Mouse (Mus musculus): ENCODE measurements around the gene Enpp1. TPM values are rescaled to one million over a fixed set of nuclear protein-coding genes. Genes with fewer than 3 reads are reported as not detected.
A peak's percentile ranks its signal among the peaks of the same experiment; 100 is the strongest.

Enpp1 gene
- polyA plus RNA-seq, 1 experiment from 2014 or later: 3.6 TPM

- Histone ChIP-seq H3K4me3 (replicated peaks) (no peak overlapping the region), H3K4me2 (no peak overlapping the region), H3K27me3 (replicated peaks) (no peaks in the 10 kb centered on the region), H3K9ac (replicated peaks) (no peak overlapping the region), H3K27ac (replicated peaks) (no peak overlapping the region), H3K9me3 (replicated peaks) (no peaks in the 10 kb centered on the region), H3K36me3 (no peaks in the 10 kb centered on the region), H3K4me1 (no peaks in the 10 kb centered on the region)
- no peak for ATAC-seq (ENCODE audit: low FRiP score)
- WGBS: 95% methylated on average over 3 of the region's 3 CpGs
Measured at GRCm38 (mm10) chr10:24609146-24609545, 102.8 kb downstream of the Enpp1 start.

DNA sequence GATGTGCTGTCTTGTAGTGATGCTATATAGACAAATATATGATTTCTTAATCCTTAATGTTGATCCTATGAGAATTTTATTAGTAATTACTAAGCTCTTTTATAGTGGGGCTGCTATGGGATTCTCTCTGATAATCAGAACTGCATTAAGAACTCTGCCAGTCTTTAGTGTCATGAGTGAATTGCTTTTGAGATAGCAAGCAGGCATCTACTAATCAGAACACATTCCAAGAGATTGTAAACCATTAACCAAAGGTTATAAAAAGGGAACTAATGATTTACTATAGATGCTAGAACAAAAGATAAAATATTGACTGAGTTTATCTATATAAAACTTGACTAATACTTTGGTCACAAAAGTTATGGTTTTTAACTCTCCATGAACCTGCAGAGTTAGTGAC lies 108.2 kb downstream of the Enpp1 start:
- H3K36me3 ChIP-seq: no peaks in the 10 kb centered on the region
- no peak for ATAC-seq (ENCODE audit: low FRiP score)
- H3K9ac ChIP-seq (replicated peaks): no peak overlapping the region
- H3K27me3 ChIP-seq (replicated peaks): no peaks in the 10 kb centered on the region
- H3K4me3 ChIP-seq (replicated peaks): no peak overlapping the region
- no peaks in the 10 kb centered on the region for H3K9me3 ChIP-seq (replicated peaks)
- no peak overlapping the region for H3K27ac ChIP-seq (replicated peaks)
- no peaks in the 10 kb centered on the region for H3K4me1 ChIP-seq
- H3K4me2 ChIP-seq: no peak overlapping the region

- no peak overlapping the region for H3K4me2 ChIP-seq
- H3K9me3 ChIP-seq (replicated peaks): no peaks in the 10 kb centered on the region
- no peak overlapping the region for H3K4me3 ChIP-seq (replicated peaks)
- no peak for ATAC-seq (ENCODE audit: low FRiP score)
- H3K36me3 ChIP-seq: no peaks in the 10 kb centered on the region
- no peaks in the 10 kb centered on the region for H3K4me1 ChIP-seq
- H3K9ac ChIP-seq (replicated peaks): no peak overlapping the region
- 93% methylated on average over 2 of the region's 2 CpGs for WGBS
- H3K27me3 ChIP-seq (replicated peaks): no peaks in the 10 kb centered on the region
- H3K27ac ChIP-seq (replicated peaks): no peak overlapping the region
Measured at GRCm38 (mm10) chr10:24603035-24603434, 108.9 kb downstream of the Enpp1 start.

DNA sequence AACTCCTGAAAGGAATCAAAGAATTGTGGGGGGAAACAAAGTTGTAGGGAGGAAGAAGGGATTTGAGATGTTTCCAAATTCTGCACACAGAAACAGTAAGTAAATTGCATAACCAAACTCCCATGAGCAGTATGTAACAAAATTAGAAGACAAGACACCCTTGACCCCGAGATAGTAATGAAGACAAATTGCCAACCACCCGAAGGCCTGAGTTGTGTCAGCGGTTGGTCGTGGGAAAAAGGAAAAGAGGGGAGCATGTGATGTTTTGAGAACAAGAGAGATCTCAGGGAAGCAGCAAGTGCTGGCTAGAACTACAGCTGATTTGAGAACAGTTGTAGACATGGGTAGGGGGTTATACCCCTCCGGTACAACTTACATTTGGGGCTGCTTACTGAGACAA lies 112.2 kb downstream of the Enpp1 start:
- H3K9me3 ChIP-seq (replicated peaks): no peaks in the 10 kb centered on the region
- 78% methylated on average over 5 of the region's 5 CpGs for WGBS
- ATAC-seq (ENCODE audit: low FRiP score): no peak

GRCm38 (mm10) chr10:24598693-24599092 lies 113.3 kb downstream of the Enpp1 start:
- H3K9ac ChIP-seq (replicated peaks): no peak overlapping the region
- no peaks in the 10 kb centered on the region for H3K9me3 ChIP-seq (replicated peaks)
- H3K4me2 ChIP-seq: no peak overlapping the region
- H3K4me1 ChIP-seq: peaks cover 21% of the 10 kb centered on the region
- no peaks in the 10 kb centered on the region for H3K36me3 ChIP-seq
- H3K4me3 ChIP-seq (replicated peaks): no peak overlapping the region
- no peak overlapping the region for H3K27ac ChIP-seq (replicated peaks)
- 87% methylated on average over 6 of the region's 6 CpGs for WGBS
- no peak for ATAC-seq (ENCODE audit: low FRiP score)
- H3K27me3 ChIP-seq (replicated peaks): no peaks in the 10 kb centered on the region

More for the DNA sequence above, 112.2 kb downstream of the Enpp1 start:
- H3K4me2 ChIP-seq: no peak overlapping the region
- H3K4me3 ChIP-seq (replicated peaks): no peak overlapping the region
- no peak overlapping the region for H3K27ac ChIP-seq (replicated peaks)
- no peaks in the 10 kb centered on the region for H3K36me3 ChIP-seq
- H3K4me1 ChIP-seq: peaks cover 18% of the 10 kb centered on the region
- no peaks in the 10 kb centered on the region for H3K27me3 ChIP-seq (replicated peaks)
- H3K9ac ChIP-seq (replicated peaks): no peak overlapping the region

DNA sequence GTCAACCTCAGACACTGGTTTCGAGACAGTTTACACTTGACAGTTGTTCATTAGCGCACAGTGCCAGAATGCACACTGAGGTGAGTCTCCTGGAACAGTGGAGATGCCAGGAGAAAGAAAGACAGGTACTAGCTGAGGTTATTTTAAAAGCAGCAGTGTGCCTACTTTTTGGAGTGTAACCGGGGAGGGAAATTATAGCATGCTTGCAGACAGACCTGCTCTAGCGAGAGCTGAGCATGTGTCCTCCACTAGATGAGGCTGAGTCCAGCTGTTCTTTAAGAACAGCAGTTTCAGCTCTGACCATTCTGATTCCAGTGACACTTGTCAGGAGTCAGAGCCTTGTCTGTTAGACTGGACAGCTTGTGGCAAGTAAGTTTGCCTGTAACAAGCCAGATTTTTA lies 114.2 kb downstream of the Enpp1 start:
- Histone ChIP-seq H3K9me3 (replicated peaks) (no peaks in the 10 kb centered on the region), H3K36me3 (no peaks in the 10 kb centered on the region), H3K4me2 (no peak overlapping the region), H3K9ac (replicated peaks) (no peak overlapping the region), H3K27ac (replicated peaks) (no peak overlapping the region), H3K4me1 (peaks cover 21% of the 10 kb centered on the region), H3K4me3 (replicated peaks) (no peak overlapping the region), H3K27me3 (replicated peaks) (no peaks in the 10 kb centered on the region)
- ATAC-seq (ENCODE audit: low FRiP score): no peak
- 84% methylated on average over 4 of the region's 4 CpGs for WGBS

- peak overlapping the region; percentile 90 for H3K4me2 ChIP-seq
- no peak for ATAC-seq (ENCODE audit: low FRiP score)
- H3K4me1 ChIP-seq: peaks cover 21% of the 10 kb centered on the region
- no peaks in the 10 kb centered on the region for H3K9me3 ChIP-seq (replicated peaks)
- H3K36me3 ChIP-seq: no peaks in the 10 kb centered on the region
- H3K27ac ChIP-seq (replicated peaks): 0 out of 2 replicates have a peak overlapping the region, but pooled peaks have one; percentile 23
- no peak overlapping the region for H3K9ac ChIP-seq (replicated peaks)
- WGBS: 67% methylated on average over 7 of the region's 7 CpGs
- H3K27me3 ChIP-seq (replicated peaks): no peaks in the 10 kb centered on the region
- peak overlapping the region; percentile 69; the same call in 1 of the 2 replicates for H3K4me3 ChIP-seq (replicated peaks)
Measured at GRCm38 (mm10) chr10:24596869-24597339, 115.1 kb downstream of the Enpp1 start.

DNA sequence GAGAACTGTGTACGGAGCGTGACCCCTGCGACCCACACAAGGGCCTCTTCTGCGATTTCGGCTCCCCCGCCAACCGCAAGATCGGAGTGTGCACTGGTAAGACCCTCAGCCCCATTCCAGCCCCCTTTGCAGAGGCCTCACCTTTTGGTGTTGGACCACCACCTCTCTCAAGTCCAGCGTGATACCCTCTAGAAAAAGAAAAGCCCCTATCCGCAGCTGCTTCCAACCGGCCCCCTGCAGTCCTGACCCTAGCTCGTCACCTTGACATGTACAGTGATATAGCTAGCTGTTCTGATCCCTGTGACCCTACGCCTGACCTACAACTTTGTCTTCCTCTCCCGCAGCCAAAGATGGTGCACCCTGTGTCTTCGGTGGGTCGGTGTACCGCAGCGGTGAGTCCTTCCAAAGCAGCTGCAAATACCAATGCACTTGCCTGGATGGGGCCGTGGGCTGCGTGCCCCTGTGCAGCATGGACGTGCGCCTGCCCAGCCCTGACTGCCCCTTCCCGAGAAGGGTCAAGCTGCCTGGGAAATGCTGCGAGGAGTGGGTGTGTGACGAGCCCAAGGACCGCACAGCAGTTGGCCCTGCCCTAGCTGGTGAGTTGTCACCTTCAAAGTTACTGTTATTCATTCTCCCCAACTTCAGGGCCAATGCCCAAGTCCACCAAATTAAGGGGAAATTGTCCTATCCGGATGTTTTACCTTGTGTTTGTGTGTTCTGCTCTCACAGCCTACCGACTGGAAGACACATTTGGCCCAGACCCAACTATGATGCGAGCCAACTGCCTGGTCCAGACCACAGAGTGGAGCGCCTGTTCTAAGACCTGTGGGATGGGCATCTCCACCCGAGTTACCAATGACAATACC lies 115.7 kb downstream of the Enpp1 start:
- Histone ChIP-seq H3K4me2 (peak overlapping the region; percentile 90), H3K4me3 (replicated peaks) (peak overlapping the region; percentile 69), H3K4me1 (peaks cover 21% of the 10 kb centered on the region), H3K9ac (replicated peaks) (peak overlapping the region; percentile 61), H3K27ac (replicated peaks) (peak overlapping the region; percentile 76; the same call in 1 of the 2 replicates), H3K36me3 (no peaks in the 10 kb centered on the region), H3K27me3 (replicated peaks) (no peaks in the 10 kb centered on the region), H3K9me3 (replicated peaks) (no peaks in the 10 kb centered on the region)
- ATAC-seq (ENCODE audit: low FRiP score): peak; percentile 43
- WGBS: 18% methylated on average over 31 of the region's 31 CpGs

- under 1% methylated on average over 53 of the region's 53 CpGs for whole genome bisulfite sequencing
- Histone ChIP-seq H3K4me1 (peaks cover 21% of the 10 kb centered on the region), H3K27me3 (replicated peaks) (no peaks in the 10 kb centered on the region), H3K4me2 (peak within 1 kb of the TSS; percentile 90), H3K9me3 (replicated peaks) (no peaks in the 10 kb centered on the region), H3K36me3 (no peaks in the 10 kb centered on the region), H3K4me3 (replicated peaks) (peak within 1 kb of the TSS; percentile 69), H3K9ac (replicated peaks) (peak within 1 kb of the TSS; percentile 61), H3K27ac (replicated peaks) (peak within 1 kb of the TSS; percentile 76)
- ATAC-seq (ENCODE audit: low FRiP score): peak; percentile 94
Measured at GRCm38 (mm10) chr10:24595250-24596002, 116.5 kb downstream of the Enpp1 start, which contains the start of gene Ccn2. Ccn2 (plus strand) TSS chr10:24595442.

DNA sequence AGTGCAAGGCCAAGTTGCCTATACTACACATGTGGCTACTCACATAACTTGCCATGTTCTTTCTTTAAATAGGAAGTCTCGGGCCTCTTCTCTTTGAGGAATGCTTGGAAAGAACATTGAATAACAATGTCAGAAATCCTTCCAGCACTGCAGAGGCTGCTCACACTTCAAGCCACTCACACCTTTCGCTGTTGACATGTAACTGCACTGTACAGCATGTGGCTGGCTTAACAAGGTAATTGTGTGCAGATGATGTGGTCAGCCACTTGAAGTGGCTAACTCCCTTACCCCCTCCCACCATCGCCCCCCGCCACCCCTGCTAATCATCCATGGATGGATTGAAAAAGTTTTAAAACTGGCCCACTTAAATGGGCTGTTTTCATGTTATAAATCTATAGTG lies 118.4 kb downstream of the Enpp1 start:
- 85% methylated on average over 4 of the region's 4 CpGs for WGBS
- Histone ChIP-seq H3K27ac (replicated peaks) (no peak overlapping the region), H3K27me3 (replicated peaks) (no peaks in the 10 kb centered on the region), H3K4me3 (replicated peaks) (no peak overlapping the region), H3K9ac (replicated peaks) (no peak overlapping the region), H3K4me2 (no peak overlapping the region), H3K9me3 (replicated peaks) (no peaks in the 10 kb centered on the region), H3K4me1 (peaks cover 21% of the 10 kb centered on the region), H3K36me3 (no peaks in the 10 kb centered on the region)
- no peak for ATAC-seq (ENCODE audit: low FRiP score)

DNA sequence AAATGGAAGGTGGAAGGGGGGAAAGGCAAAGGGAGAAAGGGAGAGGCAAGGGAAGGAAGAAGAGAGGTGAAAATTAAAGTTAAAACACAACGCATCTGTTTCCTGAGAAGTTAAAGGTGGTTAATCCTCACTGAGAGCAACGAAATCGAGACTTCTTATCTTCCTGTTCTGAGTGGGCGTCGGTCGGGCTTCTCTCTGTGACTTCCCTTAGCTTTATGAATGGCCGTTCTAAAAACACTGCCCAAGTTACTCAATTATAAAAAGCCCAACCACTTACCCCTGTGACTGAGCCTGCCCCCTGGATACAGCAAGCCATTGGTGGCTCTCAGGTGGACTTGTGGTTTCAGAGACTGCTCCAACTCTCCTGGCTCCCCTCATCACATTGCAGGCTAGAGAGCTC lies 119.0 kb downstream of the Enpp1 start:
- Histone ChIP-seq H3K27me3 (replicated peaks) (no peaks in the 10 kb centered on the region), H3K4me3 (replicated peaks) (no peak overlapping the region), H3K9me3 (replicated peaks) (no peaks in the 10 kb centered on the region), H3K27ac (replicated peaks) (no peak overlapping the region), H3K9ac (replicated peaks) (no peak overlapping the region), H3K4me1 (peaks cover 21% of the 10 kb centered on the region), H3K4me2 (no peak overlapping the region), H3K36me3 (no peaks in the 10 kb centered on the region)
- ATAC-seq (ENCODE audit: low FRiP score): no peak
- WGBS: 79% methylated on average over 7 of the region's 7 CpGs

- ATAC-seq (ENCODE audit: low FRiP score): no peak
- 85% methylated on average over 2 of the region's 2 CpGs for WGBS
- H3K4me2 ChIP-seq: no peak overlapping the region
- H3K27ac ChIP-seq (replicated peaks): no peak overlapping the region
- no peaks in the 10 kb centered on the region for H3K36me3 ChIP-seq
- no peak overlapping the region for H3K9ac ChIP-seq (replicated peaks)
- peaks cover 21% of the 10 kb centered on the region for H3K4me1 ChIP-seq
- H3K27me3 ChIP-seq (replicated peaks): no peaks in the 10 kb centered on the region
- H3K9me3 ChIP-seq (replicated peaks): no peaks in the 10 kb centered on the region
- H3K4me3 ChIP-seq (replicated peaks): no peak overlapping the region
Measured at GRCm38 (mm10) chr10:24592318-24592717, 119.6 kb downstream of the Enpp1 start.

Measured in neural tube, embryonic 15.5 days (tissue).